Mouse (Mus musculus) layer of hippocampus, postnatal 10 days (tissue): ENCODE measurements at regions not wholly inside any gene's neighbourhood (a gene's known extent, or its start where the extent isn't known, plus 50 kb on each side); places are given as distances from the start of the nearest gene placed in this dataset.
A peak's percentile ranks its signal among the peaks of the same experiment; 100 is the strongest.
"Not testable (repeated sequence)": the region's sequence is repeated elsewhere in the genome, so short reads cannot be mapped to it uniquely, and the experiment has no call there.

Experiments
- DNase-seq, 2 experiments: peaks; one replicate each; pipeline ENCODE4 v3.0.0; 2021; ENCODE audit warnings: low spot score in 2 of 2

GRCm38 (mm10) chr3:157371509-157371908, 162.5 kb upstream of the Zranb2 start:
- no peak for DNase-seq

- DNase-seq = no peak
These were observed 160.6 kb upstream of the Zranb2 start for GRCm38 (mm10) chr3:157373333-157373732.

- DNase-seq = no peak
These were observed 159.8 kb upstream of the Zranb2 start for GRCm38 (mm10) chr3:157374178-157374577.

- no peak for DNase-seq
These were observed 156.4 kb upstream of the Zranb2 start for GRCm38 (mm10) chr3:157377531-157377930.

GRCm38 (mm10) chr3:157378127-157378526, 155.8 kb upstream of the Zranb2 start:
- no peak for DNase-seq

GRCm38 (mm10) chr3:157391835-157392234, 142.1 kb upstream of the Zranb2 start:
- no peak for DNase-seq

GRCm38 (mm10) chr3:157393903-157394302, 140.1 kb upstream of the Zranb2 start:
- no peak for DNase-seq

- DNase-seq = no peak
These were observed 134.1 kb upstream of the Zranb2 start for GRCm38 (mm10) chr3:157399909-157400308.

GRCm38 (mm10) chr3:157404054-157404453, 129.9 kb upstream of the Zranb2 start:
- no peak for DNase-seq

GRCm38 (mm10) chr3:157423447-157423846, 110.5 kb upstream of the Zranb2 start:
- not testable (repeated sequence) for DNase-seq

- DNase-seq = no peak
These were observed 107.2 kb upstream of the Zranb2 start for GRCm38 (mm10) chr3:157426720-157427119.

GRCm38 (mm10) chr3:157449794-157450193, 84.2 kb upstream of the Zranb2 start:
- peak; percentile 49 to 71 for DNase-seq

- no peak for DNase-seq
These were observed 62.4 kb upstream of the Zranb2 start for GRCm38 (mm10) chr3:157471600-157471999.

- DNase-seq = no peak
These were observed 61.3 kb upstream of the Zranb2 start for GRCm38 (mm10) chr3:157472674-157473073.

- no peak for DNase-seq
These were observed 56.2 kb upstream of the Zranb2 start for GRCm38 (mm10) chr3:157477731-157478130.
